Mouse (Mus musculus): ENCODE data around the gene Trim43b.
"Not testable (repeated sequence)": the region's sequence is repeated elsewhere in the genome, so short reads cannot be mapped to it uniquely, and the experiment has no call there.

Trim43b gene

GRCm38 (mm10) chr9:89092735-89093134 lies at the start of gene Trim43b:
Gene Trim43b (minus strand): TSS chr9:89092835.
- DNase-seq (ENCODE audit: low read depth): not testable (repeated sequence)

GRCm38 (mm10) chr9:89104576-89104975 lies 11.9 kb upstream of the Trim43b start:
- not testable (repeated sequence) for DNase-seq (ENCODE audit: low read depth)

- not testable (repeated sequence) for DNase-seq (ENCODE audit: low read depth)
Measured at GRCm38 (mm10) chr9:89086746-89087145, 5.9 kb downstream of the Trim43b start.

GRCm38 (mm10) chr9:89079637-89080036 lies 13.0 kb downstream of the Trim43b start:
- not testable (repeated sequence) for DNase-seq (ENCODE audit: low read depth)

- DNase-seq (ENCODE audit: low read depth): not testable (repeated sequence)
Measured at GRCm38 (mm10) chr9:89076508-89076907, 16.1 kb downstream of the Trim43b start.

GRCm38 (mm10) chr9:89067143-89067501 lies 25.5 kb downstream of the Trim43b start:
- not testable (repeated sequence) for DNase-seq (ENCODE audit: low read depth)

- not testable (repeated sequence) for DNase-seq (ENCODE audit: low read depth)
Measured at GRCm38 (mm10) chr9:89066378-89067142, 26.1 kb downstream of the Trim43b start.

Measured in induced T-regulatory cell, adult 2 months (primary cell).